Comparison of ENCODE assay signal across 8 mouse cellular contexts in the genomic region with DNA sequence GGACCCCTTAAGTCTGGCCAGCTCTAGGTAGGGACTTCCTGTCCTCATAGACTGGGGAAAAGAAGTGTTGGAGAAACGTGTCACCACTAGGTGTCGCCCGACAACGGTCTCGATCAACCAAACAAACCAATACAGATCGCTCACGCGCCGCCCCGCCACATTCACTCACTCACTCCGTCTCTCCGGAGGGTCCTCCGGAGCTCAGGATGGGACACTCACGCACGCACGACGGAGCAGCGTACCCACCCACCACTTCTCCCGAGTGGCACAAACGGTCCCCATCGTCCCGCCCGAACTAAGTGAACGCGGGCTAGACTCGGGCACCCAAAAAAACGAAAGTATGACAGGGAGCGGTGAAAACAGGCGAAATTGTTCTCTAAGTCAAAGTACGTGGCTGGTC.
DNase-seq lines count a peak whose midpoint lies in the region; ATAC-seq lines count a peak whose summit lies in the region.

No protein-coding gene starts in this region.

- no peak overlapping the region for H3K27ac ChIP-seq in hindbrain, embryonic 10.5 days
- no peak overlapping the region for H3K27ac ChIP-seq in hindbrain, embryonic 16.5 days (ENCODE audit: low read depth, low read length)

- H3K4me3 ChIP-seq in hindbrain, embryonic 10.5 days: no peak overlapping the region
- no peak overlapping the region for H3K4me3 ChIP-seq in hindbrain, embryonic 16.5 days (ENCODE audit: low read length)

- intact Hi-C loops in heart, postnatal 25 days (cut with DNase I): no loop called here
- intact Hi-C loops in left cerebral cortex, postnatal 10 days (cut with DNase I): no loop called here

- ATAC-seq in hindbrain, embryonic 16.5 days: no peak

- H3K36me3 ChIP-seq in hindbrain, embryonic 10.5 days: no peaks in the 10 kb centered on the region
- H3K36me3 ChIP-seq in hindbrain, embryonic 16.5 days (ENCODE audit: control insufficient read depth, insufficient read depth, low read length): no peaks in the 10 kb centered on the region

- H3K9ac ChIP-seq in hindbrain, embryonic 16.5 days (ENCODE audit: low read depth, low read length): no peak overlapping the region

- H3K4me1 ChIP-seq in hindbrain, embryonic 10.5 days (replicated peaks): no peaks in the 10 kb centered on the region
- no peaks in the 10 kb centered on the region for H3K4me1 ChIP-seq in hindbrain, embryonic 16.5 days (ENCODE audit: control insufficient read depth, insufficient read depth, low read depth, low read length)

- H3K4me2 ChIP-seq in hindbrain, embryonic 16.5 days (ENCODE audit: low read length): no peak overlapping the region

- no peaks in the 10 kb centered on the region for H3K27me3 ChIP-seq in hindbrain, embryonic 10.5 days (ENCODE audit: insufficient read depth, poor library complexity, severe bottlenecking)
- no peaks in the 10 kb centered on the region for H3K27me3 ChIP-seq in hindbrain, embryonic 16.5 days (replicated peaks; ENCODE audit: control insufficient read depth, insufficient read depth, low read length)

- DNase-seq in hindbrain, embryonic 10.5 days (ENCODE audit: low spot score): peak; percentile 100
- DNase-seq in adipocyte (ENCODE audit: low spot score): peak; percentile 100
- peak; percentile 100 for DNase-seq in embryo, embryonic 10.5 days (ENCODE audit: low spot score)
- peak; percentile 81 for DNase-seq in heart, postnatal 25 days (ENCODE audit: low spot score)
- peak; percentile 95 to 100 for DNase-seq in left cerebral cortex, postnatal 10 days (ENCODE audit: extremely low spot score in 1 of 2, low spot score in 2 of 2)
- DNase-seq in ovary, postnatal 36 days (ENCODE audit: low spot score): peak; percentile 94
- DNase-seq in thymus, postnatal 25 days: peak; percentile 95

- H3K9me3 ChIP-seq in hindbrain, embryonic 10.5 days: no peaks in the 10 kb centered on the region
- H3K9me3 ChIP-seq in hindbrain, embryonic 16.5 days (ENCODE audit: control insufficient read depth, low read length): no peaks in the 10 kb centered on the region

- 4% methylated on average over 30 of the region's 30 CpGs for WGBS in hindbrain, embryonic 10.5 days
- 7% methylated on average over 30 of the region's 30 CpGs for WGBS in hindbrain, embryonic 16.5 days
